Mouse (Mus musculus) mature B cell (primary cell): ENCODE results near the gene B4galnt3.
"Not testable (repeated sequence)": the region's sequence is repeated elsewhere in the genome, so short reads cannot be mapped to it uniquely, and the experiment has no call there.

Experiments
- in situ Hi-C: fragments of 300-500 bp; cut with MboI; formaldehyde crosslinking; loops from 2 replicates; pipeline ENCODE4 v1.14.3; 2019

B4galnt3 gene

GRCm38 (mm10) chr6:120294056-120294784 lies at the start of gene B4galnt3, which contains the start of gene D330020A13Rik:
Gene B4galnt3, minus strand, starts transcription at chr6:120294559.
Gene D330020A13Rik, plus strand, starts transcription at chr6:120294364.
- in situ Hi-C loops: no loop called here

GRCm38 (mm10) chr6:120343992-120344391 lies 49.6 kb upstream of the B4galnt3 start:
- in situ Hi-C loops: no loop called here

- in situ Hi-C loops: no loop called here
Observed at GRCm38 (mm10) chr6:120332351-120332750, 38.0 kb upstream of the B4galnt3 start.

GRCm38 (mm10) chr6:120324295-120324927 lies 30.1 kb upstream of the B4galnt3 start:
- in situ Hi-C loops: no loop called here

DNA sequence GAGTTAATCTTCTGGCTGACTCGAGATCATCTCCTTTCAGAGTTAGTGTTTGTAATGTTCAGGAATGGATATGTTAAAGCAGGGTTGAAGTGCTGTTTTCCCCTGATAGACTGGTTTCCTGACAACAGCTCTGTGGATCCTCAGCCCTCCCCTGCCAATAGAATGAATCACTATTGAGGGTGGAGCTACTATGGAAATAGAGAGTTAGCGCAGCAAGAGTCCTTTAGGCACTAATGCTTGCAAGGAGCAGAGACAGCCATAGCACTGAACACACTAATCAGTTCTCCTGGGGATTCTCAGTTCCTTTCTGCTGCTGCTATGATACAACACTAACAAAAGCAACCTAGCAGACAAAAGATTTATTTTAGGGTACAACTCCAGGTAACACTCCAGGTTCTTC lies 26.0 kb upstream of the B4galnt3 start:
- in situ Hi-C loops: no loop called here

DNA sequence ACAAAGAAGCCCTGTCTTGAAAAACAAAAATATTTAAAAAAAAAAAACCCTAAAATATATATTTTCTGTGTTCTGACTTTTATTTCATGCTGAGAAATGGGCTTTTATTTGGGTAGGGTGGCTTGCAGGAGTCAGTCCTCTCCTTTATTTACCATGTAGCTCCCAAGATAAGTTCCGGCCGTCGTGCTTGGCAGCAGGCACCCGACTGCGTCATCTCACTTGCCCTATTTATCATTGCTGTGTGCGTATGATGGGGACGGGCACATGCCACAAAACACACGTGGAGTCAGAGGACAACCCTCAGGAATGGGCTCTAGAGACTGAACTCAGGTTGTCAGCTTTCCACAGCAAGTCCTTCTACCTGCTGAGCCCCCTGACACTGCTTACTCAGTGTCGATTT lies 24.8 kb upstream of the B4galnt3 start:
- in situ Hi-C loops: no loop called here

- in situ Hi-C loops: no loop called here
Observed at GRCm38 (mm10) chr6:120318303-120318940, 24.1 kb upstream of the B4galnt3 start.

- in situ Hi-C loops: no loop called here
Observed at GRCm38 (mm10) chr6:120312443-120312842, 18.1 kb upstream of the B4galnt3 start.

GRCm38 (mm10) chr6:120309787-120310186 lies 15.4 kb upstream of the B4galnt3 start:
- in situ Hi-C loops: no loop called here

DNA sequence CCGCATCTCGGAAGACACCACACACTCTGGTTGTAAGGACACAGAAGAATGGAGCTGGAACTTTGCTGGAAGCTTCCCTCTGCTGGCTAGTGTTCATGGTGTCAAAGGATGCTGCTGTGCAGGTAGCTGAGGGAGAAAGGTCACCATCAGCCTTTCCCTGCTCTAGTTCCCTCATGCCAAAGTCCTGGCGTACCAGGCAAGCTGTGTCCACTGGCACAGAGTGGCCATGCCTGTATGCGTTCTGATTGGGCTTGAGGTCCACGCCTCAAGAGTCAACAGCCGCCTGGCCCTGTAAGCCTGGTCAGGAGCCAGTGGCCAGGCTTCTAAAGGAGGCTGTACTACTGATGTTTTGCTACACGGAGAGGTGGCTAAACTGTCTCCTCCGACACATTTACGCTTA lies 15.0 kb upstream of the B4galnt3 start:
- in situ Hi-C loops: no loop called here

- in situ Hi-C loops: no loop called here
Observed at GRCm38 (mm10) chr6:120306859-120307594, 12.7 kb upstream of the B4galnt3 start.

- in situ Hi-C loops: no loop called here
Observed at GRCm38 (mm10) chr6:120302755-120303316, 8.5 kb upstream of the B4galnt3 start.

DNA sequence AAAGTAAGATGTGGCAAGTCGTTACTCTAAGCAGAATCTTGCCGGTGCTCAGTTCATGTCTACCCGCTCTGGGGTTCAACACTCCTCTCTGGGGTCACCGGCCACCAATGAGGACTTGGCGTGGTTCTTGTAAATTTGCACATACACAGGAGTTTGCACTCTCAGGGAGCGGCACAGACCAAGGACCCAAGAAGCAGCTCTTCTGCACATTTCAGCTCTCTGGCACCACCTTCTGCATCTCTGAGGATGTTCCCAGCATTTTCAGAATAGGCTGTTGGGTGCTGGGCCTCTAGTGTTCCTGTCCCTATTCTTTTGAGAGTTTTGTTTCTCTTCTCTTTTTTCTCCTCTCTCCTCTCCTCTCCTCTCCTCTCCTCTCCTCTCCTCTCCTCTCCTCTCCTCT lies 6.8 kb upstream of the B4galnt3 start:
- in situ Hi-C loops: no loop called here

DNA sequence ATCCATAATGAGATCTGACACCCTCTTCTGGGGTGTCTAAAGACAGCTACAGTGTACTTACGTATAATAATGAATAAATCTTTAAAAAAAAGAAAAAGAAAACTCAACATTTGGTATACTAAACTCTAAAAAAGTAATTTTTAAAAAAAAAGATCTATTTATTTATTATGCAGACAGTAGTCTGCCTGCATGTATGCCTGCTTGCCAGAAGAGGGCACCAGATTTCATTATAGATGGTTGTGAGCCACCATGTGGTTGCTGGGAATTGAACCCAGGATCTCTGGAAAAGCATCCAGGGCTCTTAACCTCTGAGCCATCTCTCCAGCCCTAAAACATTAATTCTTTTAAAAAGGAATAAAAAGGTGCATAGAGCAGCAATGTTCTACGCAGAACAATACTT lies 2.2 kb upstream of the B4galnt3 start:
- in situ Hi-C loops: not testable (repeated sequence)

DNA sequence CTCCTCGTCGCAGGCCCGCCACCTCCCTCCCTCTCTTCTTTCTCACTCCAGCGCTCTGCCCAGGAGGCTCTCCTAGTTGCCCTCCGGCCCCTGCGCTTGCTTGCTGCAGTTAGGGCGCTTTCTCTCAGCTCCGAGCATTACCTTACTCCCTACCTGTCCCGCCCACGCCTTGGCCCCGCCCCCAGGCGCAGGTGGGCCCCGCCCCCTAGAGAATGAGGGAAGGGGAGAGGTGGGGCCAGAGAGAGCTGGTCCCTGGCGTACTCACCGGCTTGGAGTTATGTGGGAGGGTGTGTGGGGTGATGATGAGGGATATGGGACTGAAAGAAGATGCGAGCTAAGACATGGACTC lies 400 bp upstream of the B4galnt3 start:
- in situ Hi-C loops: no loop called here

DNA sequence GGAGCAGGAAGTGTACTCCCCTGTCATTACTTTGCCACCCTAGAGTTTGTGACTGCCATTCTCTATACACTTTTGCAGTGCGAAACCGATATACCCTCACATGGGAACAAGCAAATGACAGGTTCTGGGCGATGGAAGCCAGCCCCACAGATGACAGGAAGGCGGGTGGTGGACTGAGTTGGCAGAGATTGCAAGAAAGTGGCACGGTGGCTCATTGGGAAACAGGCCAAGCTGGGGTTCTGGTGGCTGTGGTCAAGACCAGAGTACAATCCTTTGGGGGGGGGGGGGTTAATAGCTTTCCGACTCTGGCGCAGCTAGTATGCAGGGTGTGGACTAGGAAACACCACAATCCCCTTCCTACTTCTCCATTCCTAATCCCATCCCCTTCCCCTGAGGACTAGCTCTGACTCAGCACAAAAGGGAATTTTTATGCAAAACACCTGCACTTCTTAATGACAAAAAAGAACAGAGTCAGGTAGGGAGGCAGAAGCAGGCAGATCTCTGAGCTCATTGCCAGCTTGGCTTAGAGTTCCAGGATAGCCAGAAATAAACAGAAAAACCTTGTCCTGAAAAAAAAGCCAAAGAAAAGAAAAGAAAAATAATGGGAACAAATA lies 2.9 kb downstream of the B4galnt3 start:
- in situ Hi-C loops: no loop called here

- in situ Hi-C loops: no loop called here
Observed at GRCm38 (mm10) chr6:120289430-120289829, 4.9 kb downstream of the B4galnt3 start.

- in situ Hi-C loops: no loop called here
Observed at GRCm38 (mm10) chr6:120288541-120288940, 5.8 kb downstream of the B4galnt3 start.

- in situ Hi-C loops: no loop called here
Observed at GRCm38 (mm10) chr6:120287279-120287678, 7.1 kb downstream of the B4galnt3 start.

DNA sequence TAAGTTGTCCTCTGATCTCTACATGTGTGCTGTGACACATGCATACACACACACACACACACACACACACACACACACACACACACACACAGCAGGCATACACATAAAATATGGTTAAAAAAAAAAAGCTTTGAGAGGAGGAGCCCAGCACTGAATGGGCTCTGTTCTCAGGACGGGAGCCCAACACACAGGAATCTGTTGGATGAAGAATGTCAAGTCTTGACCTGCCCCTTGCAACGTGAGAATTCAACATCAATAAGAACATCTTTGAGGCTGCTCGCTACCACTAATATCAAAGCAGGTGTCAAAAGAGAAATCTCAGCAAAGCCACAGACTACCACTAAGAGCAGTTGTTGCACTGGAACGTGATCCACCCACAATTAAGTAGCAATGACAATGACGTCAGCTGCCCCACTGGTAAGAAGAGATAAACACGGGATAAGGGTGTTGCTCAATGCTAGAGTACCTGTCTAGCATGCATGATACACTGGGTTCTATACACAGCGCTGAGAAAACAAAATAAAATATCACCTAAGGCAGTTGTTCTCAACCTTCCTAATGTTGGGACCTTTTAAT lies 17.4 kb downstream of the B4galnt3 start:
- in situ Hi-C loops: no loop called here

- in situ Hi-C loops: no loop called here
Observed at GRCm38 (mm10) chr6:120275301-120275700, 19.1 kb downstream of the B4galnt3 start.
